Mouse (Mus musculus): ENCODE measurements around the gene Syngr3.

Gene Syngr3

GRCm38 (mm10) chr17:24644875-24645721 lies 44.7 kb downstream of the Syngr3 start:
- in situ Hi-C loops (cut with MboI, MseI) = no loop called here

GRCm38 (mm10) chr17:24644030-24644715 lies 45.6 kb downstream of the Syngr3 start:
- in situ Hi-C loops (cut with MboI, MseI) = no loop called here

- in situ Hi-C loops (cut with MboI, MseI) = no loop called here
These were observed 46.9 kb downstream of the Syngr3 start for GRCm38 (mm10) chr17:24642791-24643343.

- in situ Hi-C loops (cut with MboI, MseI) = no loop called here
These were observed 47.8 kb downstream of the Syngr3 start for GRCm38 (mm10) chr17:24641944-24642343.

GRCm38 (mm10) chr17:24640581-24640980 lies 49.2 kb downstream of the Syngr3 start:
- in situ Hi-C loops (cut with MboI, MseI) = no loop called here

- in situ Hi-C loops (cut with MboI, MseI) = no loop called here
These were observed 49.6 kb downstream of the Syngr3 start for GRCm38 (mm10) chr17:24640119-24640518.

- in situ Hi-C loops (cut with MboI, MseI) = no loop called here
These were observed 50.2 kb downstream of the Syngr3 start for GRCm38 (mm10) chr17:24639571-24639988.

- in situ Hi-C loops (cut with MboI, MseI) = no loop called here
These were observed 50.9 kb downstream of the Syngr3 start for GRCm38 (mm10) chr17:24638840-24639239.

- in situ Hi-C loops (cut with MboI, MseI) = no loop called here
These were observed 51.5 kb downstream of the Syngr3 start for GRCm38 (mm10) chr17:24638214-24638613.

GRCm38 (mm10) chr17:24636781-24637481 lies 52.8 kb downstream of the Syngr3 start:
- in situ Hi-C loops (cut with MboI, MseI) = no loop called here

- in situ Hi-C loops (cut with MboI, MseI) = no loop called here
These were observed 54.1 kb downstream of the Syngr3 start for GRCm38 (mm10) chr17:24635694-24636093.

All from regulatory T cell (primary cell).